Mouse (Mus musculus) cortical plate, adult 2 months (tissue): ENCODE data around the gene Zfp654.

Source experiments
- CTCF ChIP-seq: fragments of 200-500 bp; IDR thresholded peaks from 2 replicates; pipeline ENCODE4 v1.5.1; 2011; ENCODE audit warnings: mild to moderate bottlenecking, control low read depth, low read length; ENCODE audit not compliant: insufficient read depth; ENCODE audit errors: extremely low read depth
- POLR2A ChIP-seq: fragments of 200-500 bp; IDR thresholded peaks from 2 replicates; pipeline ENCODE4 v1.6.1; 2011; ENCODE audit warnings: mild to moderate bottlenecking, low read length, control low read depth; ENCODE audit not compliant: insufficient read depth; ENCODE audit errors: extremely low read depth

DNA sequence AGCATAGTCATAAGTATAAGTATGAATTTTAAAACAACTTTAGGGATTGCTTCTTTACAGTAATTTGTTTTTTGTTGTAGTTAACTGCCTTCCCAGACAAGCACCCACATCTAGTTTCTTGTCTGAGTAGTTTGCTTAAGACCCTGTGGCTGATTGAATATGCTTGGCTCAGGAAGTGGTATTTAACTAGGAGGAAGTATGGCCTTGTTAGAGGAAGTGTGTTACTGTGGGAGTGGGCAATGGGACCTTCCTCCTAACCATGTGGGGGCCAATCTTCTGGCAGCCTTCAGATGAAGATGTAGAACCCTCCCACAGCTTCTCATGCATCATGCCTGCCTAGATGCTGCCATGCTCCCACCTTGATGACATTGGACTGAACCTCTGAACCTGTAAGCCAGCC is 49.8 kb downstream of the Zfp654 start:
- TF ChIP-seq CTCF: no peak
- no peak for TF ChIP-seq POLR2A
